Mouse (Mus musculus) heart, embryonic 11.5 days (tissue): Measurements from ENCODE around the gene Btnl1. TPM values are rescaled to one million over a fixed set of nuclear protein-coding genes. Genes with fewer than 3 reads are reported as not detected.

Experiments used
- polyA plus RNA-seq: library from polyadenylated mRNA; unstranded; fragments of >200 nt; fragmentation: Nextera tagmentation; extraction: Ambion mirVana; gene quantifications from 2 replicates; pipeline ENCODE4 v1.2.1, GENCODE M21; 2014

Gene Btnl1
- polyA plus RNA-seq, 1 experiment from 2014 or later = not detected

Other genes starting within 250 kb of the Btnl1 start
- 0.20 TPM in 1 of 2 replicates, not detected in the other for gene H2-DMb2, start 233.8 kb upstream of the Btnl1 start, polyA plus RNA-seq
- gene H2-DMb1, start 224.1 kb upstream of the Btnl1 start, polyA plus RNA-seq = 0.27 and 0.29 TPM in 2 replicates
- gene Tap1, start 189.6 kb upstream of the Btnl1 start, polyA plus RNA-seq = 0.63 and 0.86 TPM in 2 replicates
- gene Psmb9, start 189.4 kb upstream of the Btnl1 start, polyA plus RNA-seq = 0.42 and 0.59 TPM in 2 replicates
- gene Psmb8, start 179.4 kb upstream of the Btnl1 start, polyA plus RNA-seq = 1.5 and 2.5 TPM in 2 replicates
- gene Tap2, start 173.6 kb upstream of the Btnl1 start, polyA plus RNA-seq = 0.44 and 1.4 TPM in 2 replicates
- gene H2-Ob, start 138.2 kb upstream of the Btnl1 start, polyA plus RNA-seq = not detected in 2 replicates
- gene H2-Ab1, start 119.4 kb upstream of the Btnl1 start, polyA plus RNA-seq = 11.7 and 13.5 TPM in 2 replicates
- gene H2-Aa, start 89.3 kb upstream of the Btnl1 start, polyA plus RNA-seq = not detected in 2 replicates
- gene H2-Eb1, start 71.3 kb upstream of the Btnl1 start, polyA plus RNA-seq = 1.5 and 2.3 TPM in 2 replicates
- gene H2-Eb2, start 51.5 kb upstream of the Btnl1 start, polyA plus RNA-seq = not detected in 2 replicates
- gene Btnl2, start 22.3 kb upstream of the Btnl1 start, polyA plus RNA-seq = not detected in 2 replicates
- gene BC051142, start 21.7 kb downstream of the Btnl1 start, polyA plus RNA-seq = not detected in 2 replicates
- gene Btnl4, start 100.2 kb downstream of the Btnl1 start, polyA plus RNA-seq = not detected in 2 replicates
- gene Btnl6, start 140.2 kb downstream of the Btnl1 start, polyA plus RNA-seq = not detected in 2 replicates
- 6.5 and 8.1 TPM in 2 replicates for gene Notch4, start 187.1 kb downstream of the Btnl1 start, polyA plus RNA-seq
- gene Gpsm3, start 212.7 kb downstream of the Btnl1 start, polyA plus RNA-seq = 5.7 and 10.3 TPM in 2 replicates
- gene Pbx2, start 214.1 kb downstream of the Btnl1 start, polyA plus RNA-seq = 11.8 and 12.5 TPM in 2 replicates
- 3.2 and 4.5 TPM in 2 replicates for gene Ager, start 220.7 kb downstream of the Btnl1 start, polyA plus RNA-seq
- 94.7 and 115 TPM in 2 replicates for gene Rnf5, start 226.6 kb downstream of the Btnl1 start, polyA plus RNA-seq
- gene Agpat1, start 227.1 kb downstream of the Btnl1 start, polyA plus RNA-seq = 51.6 and 63.1 TPM in 2 replicates
- 0.82 and 0.90 TPM in 2 replicates for gene Egfl8, start 238.8 kb downstream of the Btnl1 start, polyA plus RNA-seq